Mouse (Mus musculus) liver, adult 2 months (tissue): ENCODE data around the gene Dvl2.

ENCODE experiments used
- CTCF ChIP-seq: fragments of 200-500 bp; IDR thresholded peaks from 2 replicates; pipeline ENCODE4 v1.5.1; 2011; ENCODE audit warnings: low read depth, low read length, control low read depth
- POLR2A ChIP-seq: fragments of 200-500 bp; IDR thresholded peaks from 2 replicates; pipeline ENCODE4 v1.6.1; 2011; ENCODE audit warnings: low read length, control low read depth; ENCODE audit not compliant: insufficient read depth; ENCODE audit errors: extremely low read depth

DNA sequence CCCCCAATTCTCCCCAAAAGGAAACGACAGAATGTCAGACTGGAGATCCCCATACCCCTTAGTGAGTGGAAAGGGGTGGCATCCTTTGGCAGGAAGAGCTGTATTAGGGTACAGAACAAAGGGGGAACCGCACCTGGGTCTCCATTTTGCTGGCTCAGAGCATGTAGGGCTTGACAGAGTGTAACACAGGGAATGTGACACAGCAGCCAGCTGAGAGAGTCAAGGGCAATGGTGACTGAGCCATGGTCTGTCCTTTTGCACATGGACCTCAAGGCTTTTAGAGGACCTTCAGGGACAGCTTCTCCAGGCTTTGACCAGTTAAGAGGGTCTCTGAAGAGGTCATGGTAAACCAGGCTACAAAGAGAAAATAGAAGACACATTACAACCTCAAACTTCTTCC lies 25.5 kb upstream of the Dvl2 start:
- TF ChIP-seq CTCF (no peak), POLR2A (no peak)
